Mouse (Mus musculus) liver, embryonic 13.5 days (tissue): ENCODE measurements at regions not wholly inside any gene's neighbourhood (a gene's known extent, or its start where the extent isn't known, plus 50 kb on each side); places are given as distances from the start of the nearest gene placed in this dataset.

ENCODE experiments used
- ATAC-seq: fragments of 200-750 bp; cut with Nextera tagmentation; 2 replicates; pipeline ENCODE4 v1.8.0; 2017; ENCODE audit warnings: low read depth, mild to moderate bottlenecking, moderate number of reproducible peaks, moderate library complexity
- DNase-seq: peaks from one replicate; pipeline ENCODE4 v3.0.0; 2022
- H3K27ac ChIP-seq: fragments of 300-500 bp; sonication (generic); 2 replicates; pipeline ENCODE4 v1.5.1; 2015; ENCODE audit warnings: moderate library complexity, mild to moderate bottlenecking, inconsistent platforms
- H3K27me3 ChIP-seq: fragments of 300-500 bp; sonication (generic); 2 replicates; pipeline ENCODE4 v1.6.1; 2015; ENCODE audit warnings: mild to moderate bottlenecking, inconsistent platforms
- H3K36me3 ChIP-seq: fragments of 300-500 bp; sonication (generic); 2 replicates; pipeline ENCODE4 v1.6.1; 2015; ENCODE audit warnings: mild to moderate bottlenecking, inconsistent platforms
- H3K4me1 ChIP-seq: fragments of 300-500 bp; sonication (generic); replicated peaks from 2 replicates; pipeline ENCODE4 v1.6.1; 2015; ENCODE audit warnings: inconsistent platforms
- H3K4me2 ChIP-seq: fragments of 300-500 bp; sonication (generic); 2 replicates; pipeline ENCODE4 v1.6.1; 2015; ENCODE audit warnings: inconsistent platforms, mild to moderate bottlenecking, moderate library complexity
- H3K4me3 ChIP-seq: fragments of 300-500 bp; sonication (generic); replicated peaks from 2 replicates; pipeline ENCODE4 v1.5.1; 2015; ENCODE audit warnings: mild to moderate bottlenecking, inconsistent platforms
- H3K9ac ChIP-seq: fragments of 300-500 bp; sonication (generic); 2 replicates; pipeline ENCODE4 v1.6.1; 2015; ENCODE audit warnings: mild to moderate bottlenecking, inconsistent platforms
- H3K9me3 ChIP-seq: fragments of 300-500 bp; sonication (generic); replicated peaks from 2 replicates; pipeline ENCODE4 v1.6.1; 2016; ENCODE audit warnings: inconsistent platforms
- WGBS: fragments of 180-500 bp; shearing (Covaris S2); methylation state at CpG from one replicate; pipeline ENCODE4 v1.1.7; 2015; ENCODE audit not compliant: insufficient replicate concordance; 5-methylcytosine and 5-hydroxymethylcytosine counted together

DNA sequence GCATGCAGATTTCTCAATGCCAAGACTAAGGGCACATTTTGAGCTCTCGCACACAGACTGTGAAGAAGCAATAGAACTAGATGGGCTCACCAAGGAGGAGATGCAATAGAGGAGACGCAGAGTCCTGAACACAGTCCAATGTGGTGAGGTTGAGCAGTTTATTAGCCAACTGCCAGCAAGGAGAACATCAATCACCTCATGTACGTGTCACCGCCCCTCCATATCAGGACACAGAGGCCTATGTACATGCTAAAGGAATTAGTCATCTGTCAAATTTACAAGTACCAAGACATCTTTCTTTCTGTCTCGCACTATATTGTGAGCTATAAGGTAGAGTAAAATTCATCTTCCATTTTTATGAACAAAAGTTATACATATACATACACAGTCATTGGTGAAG, 1228.9 kb downstream of the Gsdmc2 start:
- Histone ChIP-seq H3K4me1 (no peaks in the 10 kb centered on the region), H3K9me3 (no peaks in the 10 kb centered on the region), H3K4me3 (no peak overlapping the region), H3K27ac (no peak overlapping the region), H3K36me3 (no peaks in the 10 kb centered on the region), H3K9ac (no peak overlapping the region), H3K4me2 (no peak overlapping the region), H3K27me3 (no peaks in the 10 kb centered on the region)
- 69% methylated on average over 5 of the region's 5 CpGs for WGBS
- no peak for ATAC-seq
- no peak for DNase-seq

DNA sequence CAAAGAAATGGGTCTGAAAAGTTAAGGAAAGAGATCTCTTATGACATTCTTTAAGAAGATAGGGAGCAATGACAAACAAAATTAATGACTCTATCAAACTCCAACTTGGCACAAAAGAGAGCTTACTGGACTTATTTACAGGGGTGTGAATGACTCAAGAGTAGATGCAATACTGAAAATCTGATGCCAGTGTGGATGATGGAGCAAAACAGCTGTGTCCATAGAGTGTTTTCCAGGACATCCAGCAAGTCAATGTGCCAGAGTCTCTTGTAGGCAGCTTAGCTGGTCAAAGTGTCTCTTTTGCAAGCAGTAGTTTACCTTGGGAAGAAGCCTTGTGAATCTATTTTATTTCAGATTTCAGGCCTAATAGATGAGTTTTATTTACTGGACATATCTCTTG, 1248.2 kb downstream of the Gsdmc2 start:
- no peaks in the 10 kb centered on the region for H3K36me3 ChIP-seq
- H3K4me3 ChIP-seq = no peak overlapping the region
- no peak for ATAC-seq
- DNase-seq = no peak
- H3K27ac ChIP-seq = no peak overlapping the region
- H3K9ac ChIP-seq = no peak overlapping the region
- H3K9me3 ChIP-seq = no peaks in the 10 kb centered on the region
- H3K27me3 ChIP-seq = no peaks in the 10 kb centered on the region
- no peak overlapping the region for H3K4me2 ChIP-seq
- no peaks in the 10 kb centered on the region for H3K4me1 ChIP-seq

DNA sequence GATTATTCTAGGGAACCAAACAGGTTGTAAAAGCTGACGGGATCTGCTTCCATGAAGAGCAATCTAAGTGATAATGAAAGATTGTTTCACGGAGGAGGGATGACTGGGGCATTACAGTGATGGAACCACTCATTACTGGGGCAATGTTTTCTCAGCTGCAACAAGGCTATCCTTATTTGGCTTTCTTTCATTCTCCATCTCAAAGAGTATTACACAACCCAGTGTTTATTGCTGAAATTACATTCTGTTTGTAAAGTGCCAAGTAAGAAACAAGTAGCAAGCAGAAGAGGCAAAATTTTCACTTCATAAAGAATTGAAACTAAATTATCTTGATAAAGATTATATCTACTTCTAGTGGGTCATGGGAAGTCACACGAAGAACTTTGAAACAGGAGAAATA, 1256.4 kb downstream of the Gsdmc2 start:
- Histone ChIP-seq H3K27ac (no peak overlapping the region), H3K36me3 (no peaks in the 10 kb centered on the region), H3K9me3 (no peaks in the 10 kb centered on the region), H3K4me3 (no peak overlapping the region), H3K4me2 (no peak overlapping the region), H3K4me1 (no peaks in the 10 kb centered on the region), H3K27me3 (no peaks in the 10 kb centered on the region), H3K9ac (no peak overlapping the region)
- ATAC-seq = no peak
- 59% methylated on average over 3 of the region's 3 CpGs for WGBS
- DNase-seq = no peak

DNA sequence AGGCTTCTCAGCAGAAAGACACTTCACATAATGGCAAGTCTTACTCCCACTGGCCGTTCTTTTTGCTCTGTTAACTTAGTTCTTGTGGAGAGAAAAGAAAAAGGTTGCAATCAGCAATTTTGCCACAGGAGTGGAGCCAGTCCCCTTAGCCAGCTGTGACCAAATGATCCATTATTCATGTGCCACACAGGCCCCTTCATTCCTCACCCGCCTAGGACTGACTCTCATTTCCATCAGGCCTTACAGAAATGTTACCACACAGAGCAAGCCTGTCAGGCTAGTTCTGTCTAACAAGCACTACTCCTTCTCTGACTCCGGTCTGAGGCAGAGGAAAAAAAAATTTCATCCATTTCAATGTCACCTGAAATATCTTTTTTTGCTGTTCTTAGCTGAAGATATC, 1266.2 kb downstream of the Gsdmc2 start:
- ATAC-seq (no peak), DNase-seq (no peak)
- no peak overlapping the region for H3K27ac ChIP-seq
- no peak overlapping the region for H3K9ac ChIP-seq
- H3K9me3 ChIP-seq = no peaks in the 10 kb centered on the region
- 54% methylated on average over 3 of the region's 3 CpGs for WGBS
- no peak overlapping the region for H3K4me2 ChIP-seq
- H3K36me3 ChIP-seq = no peaks in the 10 kb centered on the region
- no peak overlapping the region for H3K4me3 ChIP-seq
- H3K4me1 ChIP-seq = no peaks in the 10 kb centered on the region
- no peaks in the 10 kb centered on the region for H3K27me3 ChIP-seq

- no peak for ATAC-seq
- Histone ChIP-seq H3K36me3 (no peaks in the 10 kb centered on the region), H3K4me3 (no peak overlapping the region), H3K9me3 (no peaks in the 10 kb centered on the region), H3K27ac (no peak overlapping the region), H3K9ac (no peak overlapping the region), H3K4me1 (no peaks in the 10 kb centered on the region), H3K27me3 (no peaks in the 10 kb centered on the region), H3K4me2 (no peak overlapping the region)
- WGBS = 68% methylated on average over 2 of the region's 2 CpGs
- DNase-seq = no peak
These were observed 1269.2 kb downstream of the Gsdmc2 start for GRCm38 (mm10) chr15:62575791-62576190.

- Histone ChIP-seq H3K27me3 (no peaks in the 10 kb centered on the region), H3K9me3 (no peaks in the 10 kb centered on the region), H3K4me3 (no peak overlapping the region), H3K4me2 (no peak overlapping the region), H3K9ac (no peak overlapping the region), H3K4me1 (no peaks in the 10 kb centered on the region), H3K36me3 (no peaks in the 10 kb centered on the region), H3K27ac (no peak overlapping the region)
- DNase-seq (no peak), ATAC-seq (no peak)
- 77% methylated on average over 7 of the region's 7 CpGs for WGBS
These were observed 1273.2 kb downstream of the Gsdmc2 start for GRCm38 (mm10) chr15:62571803-62572202.

- Histone ChIP-seq H3K4me2 (no peak overlapping the region), H3K9me3 (no peaks in the 10 kb centered on the region), H3K36me3 (no peaks in the 10 kb centered on the region), H3K27me3 (no peaks in the 10 kb centered on the region), H3K4me1 (no peaks in the 10 kb centered on the region), H3K4me3 (no peak overlapping the region), H3K9ac (no peak overlapping the region), H3K27ac (no peak overlapping the region)
- ATAC-seq (no peak), DNase-seq (peak; percentile 1)
- 59% methylated on average over 7 of the region's 7 CpGs for WGBS
These were observed 1275.9 kb downstream of the Gsdmc2 start for GRCm38 (mm10) chr15:62568788-62569713.

DNA sequence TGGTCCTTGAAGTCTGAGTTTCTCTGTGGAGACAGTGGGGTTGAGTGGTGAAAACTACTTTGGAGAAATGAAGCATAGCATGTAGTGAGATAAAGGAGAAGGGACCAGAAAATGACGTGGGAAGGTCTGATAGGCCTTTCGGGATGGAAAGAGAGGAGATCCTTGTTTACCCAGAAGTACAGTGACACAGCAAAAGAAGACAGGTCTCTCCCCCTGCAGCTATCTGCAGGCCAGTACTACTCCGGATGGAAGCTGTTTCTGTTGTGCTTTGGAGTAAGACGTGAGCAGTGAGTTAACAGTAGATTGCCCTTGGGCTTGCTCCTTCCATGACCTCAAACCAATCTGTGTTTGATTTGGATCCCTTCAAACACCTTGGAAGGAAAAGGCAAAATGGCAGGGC, 1277.5 kb downstream of the Gsdmc2 start:
- Histone ChIP-seq H3K36me3 (no peaks in the 10 kb centered on the region), H3K4me2 (no peak overlapping the region), H3K27me3 (no peaks in the 10 kb centered on the region), H3K4me3 (no peak overlapping the region), H3K9ac (no peak overlapping the region), H3K27ac (no peak overlapping the region), H3K4me1 (no peaks in the 10 kb centered on the region), H3K9me3 (no peaks in the 10 kb centered on the region)
- DNase-seq (no peak), ATAC-seq (no peak)
- 50% methylated on average over 4 of the region's 4 CpGs for WGBS

DNA sequence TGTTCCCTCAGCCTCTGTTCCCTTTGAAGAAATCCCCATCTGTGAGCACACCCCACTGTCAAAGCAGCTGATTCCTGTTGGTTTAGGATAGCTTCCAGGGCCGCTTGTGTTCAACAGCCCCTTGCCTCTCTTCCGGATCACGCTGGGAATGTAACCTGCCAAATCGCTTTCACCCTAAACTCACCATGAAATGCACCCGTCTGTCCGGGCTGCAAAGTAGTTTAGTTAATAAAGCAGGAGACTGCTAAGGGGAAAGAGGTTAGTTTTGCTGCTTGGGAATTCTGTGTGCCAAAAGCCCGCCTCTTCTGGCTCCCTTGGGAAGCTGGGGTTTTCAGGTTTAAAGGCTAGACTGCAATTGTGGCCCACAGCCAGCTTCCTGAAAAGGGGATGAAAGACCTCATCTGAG, 1278.9 kb downstream of the Gsdmc2 start:
- Histone ChIP-seq H3K4me2 (no peak overlapping the region), H3K36me3 (no peaks in the 10 kb centered on the region), H3K27ac (no peak overlapping the region), H3K27me3 (no peaks in the 10 kb centered on the region), H3K4me1 (no peaks in the 10 kb centered on the region), H3K9me3 (no peaks in the 10 kb centered on the region), H3K4me3 (no peak overlapping the region), H3K9ac (no peak overlapping the region)
- DNase-seq (no peak), ATAC-seq (no peak)
- WGBS = 39% methylated on average over 7 of the region's 7 CpGs

DNA sequence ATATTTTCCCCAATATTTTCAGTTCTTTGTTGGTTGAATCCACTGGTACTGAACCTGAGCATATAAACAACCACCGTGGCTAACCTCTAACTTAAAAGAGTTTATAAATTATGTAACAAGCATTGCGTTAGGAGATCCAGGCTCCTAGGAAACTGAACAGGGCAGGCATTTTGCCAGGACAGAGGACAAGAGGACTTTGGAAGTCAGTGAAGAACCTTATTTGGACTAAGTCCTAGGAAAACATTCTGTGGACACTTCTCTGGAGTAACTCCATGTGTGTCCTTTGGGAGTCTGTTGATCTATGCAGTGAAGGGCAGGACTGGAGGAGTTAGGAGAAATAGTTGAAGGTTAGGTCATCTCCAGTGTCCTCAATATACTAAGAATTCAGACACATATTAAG, 1311.7 kb downstream of the Gsdmc2 start:
- Histone ChIP-seq H3K36me3 (no peaks in the 10 kb centered on the region), H3K9ac (no peak overlapping the region), H3K4me1 (no peaks in the 10 kb centered on the region), H3K9me3 (no peaks in the 10 kb centered on the region), H3K4me3 (no peak overlapping the region), H3K27me3 (no peaks in the 10 kb centered on the region), H3K27ac (no peak overlapping the region), H3K4me2 (no peak overlapping the region)
- WGBS = 63% methylated on average over 2 of the region's 2 CpGs
- no peak for ATAC-seq
- no peak for DNase-seq

DNA sequence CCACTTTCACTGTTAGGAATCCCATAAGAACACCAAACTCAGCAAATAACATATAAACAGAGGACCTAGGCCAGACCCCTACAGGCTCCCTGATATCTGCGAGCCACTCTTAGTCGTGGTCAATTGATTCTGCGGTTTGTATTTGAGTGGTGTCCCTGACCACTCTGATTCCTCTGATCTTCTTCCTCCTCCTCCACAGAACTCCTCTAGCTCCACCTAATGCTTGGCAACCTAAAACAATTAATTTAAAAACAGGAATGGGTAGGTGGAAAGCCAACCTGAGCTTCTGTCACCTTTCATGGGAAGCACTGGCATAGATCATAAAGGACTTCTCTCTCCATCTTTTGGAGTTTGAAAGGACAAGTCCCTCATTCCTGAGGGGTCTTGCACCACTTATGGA, 1316.0 kb downstream of the Gsdmc2 start:
- Histone ChIP-seq H3K4me1 (no peaks in the 10 kb centered on the region), H3K27ac (no peak overlapping the region), H3K4me3 (no peak overlapping the region), H3K4me2 (no peak overlapping the region), H3K9ac (no peak overlapping the region), H3K36me3 (no peaks in the 10 kb centered on the region), H3K27me3 (no peaks in the 10 kb centered on the region), H3K9me3 (no peaks in the 10 kb centered on the region)
- ATAC-seq = no peak
- WGBS = 27% methylated on average over 3 of the region's 3 CpGs
- no peak for DNase-seq

GRCm38 (mm10) chr15:62524628-62525027, 1320.3 kb downstream of the Gsdmc2 start:
- DNase-seq = no peak
- no peak for ATAC-seq
- H3K9me3 ChIP-seq = no peaks in the 10 kb centered on the region
- H3K4me3 ChIP-seq = no peak overlapping the region
- H3K4me2 ChIP-seq = no peak overlapping the region
- H3K36me3 ChIP-seq = no peaks in the 10 kb centered on the region
- H3K27ac ChIP-seq = no peak overlapping the region
- H3K4me1 ChIP-seq = no peaks in the 10 kb centered on the region
- H3K9ac ChIP-seq = no peak overlapping the region
- H3K27me3 ChIP-seq = no peaks in the 10 kb centered on the region
- WGBS = 55% methylated on average over 2 of the region's 2 CpGs
